Mouse (Mus musculus) liver, embryonic 15.5 days (tissue): ENCODE measurements around the gene AU040320. TPM values are rescaled to one million over a fixed set of nuclear protein-coding genes. Genes with fewer than 3 reads are reported as not detected.

Source experiments
- ATAC-seq: fragments of 200-750 bp; cut with Nextera tagmentation; 2 replicates; pipeline ENCODE4 v1.8.0; 2017; ENCODE audit warnings: moderate number of reproducible peaks, mild to moderate bottlenecking, moderate library complexity; ENCODE audit not compliant: insufficient read depth
- H3K27ac ChIP-seq: fragments of 300-500 bp; sonication (generic); replicated peaks from 2 replicates; pipeline ENCODE4 v1.5.1; 2015; ENCODE audit warnings: mild to moderate bottlenecking, inconsistent platforms
- H3K27me3 ChIP-seq: fragments of 300-500 bp; sonication (generic); 2 replicates; pipeline ENCODE4 v1.6.1; 2015; ENCODE audit warnings: mild to moderate bottlenecking, inconsistent platforms
- H3K36me3 ChIP-seq: fragments of 300-500 bp; sonication (generic); replicated peaks from 2 replicates; pipeline ENCODE4 v1.6.1; 2015; ENCODE audit warnings: moderate library complexity, mild to moderate bottlenecking, inconsistent platforms
- H3K4me1 ChIP-seq: fragments of 300-500 bp; sonication (generic); replicated peaks from 2 replicates; pipeline ENCODE4 v1.6.1; 2015; ENCODE audit warnings: inconsistent platforms
- H3K4me2 ChIP-seq: fragments of 300-500 bp; sonication (generic); 2 replicates; pipeline ENCODE4 v1.6.1; 2015; ENCODE audit warnings: moderate library complexity, mild to moderate bottlenecking, inconsistent platforms
- H3K4me3 ChIP-seq: fragments of 300-500 bp; sonication (generic); replicated peaks from 2 replicates; pipeline ENCODE4 v1.5.1; 2015; ENCODE audit warnings: mild to moderate bottlenecking, inconsistent platforms
- H3K9ac ChIP-seq: fragments of 300-500 bp; sonication (generic); 2 replicates; pipeline ENCODE4 v1.6.1; 2015; ENCODE audit warnings: moderate library complexity, mild to moderate bottlenecking, inconsistent platforms
- H3K9me3 ChIP-seq: fragments of 300-500 bp; sonication (generic); replicated peaks from 2 replicates; pipeline ENCODE4 v1.6.1; 2016; ENCODE audit warnings: inconsistent platforms
- WGBS: fragments of 180-500 bp; shearing (Covaris S2); methylation state at CpG from one replicate; pipeline ENCODE4 v1.1.7; 2015; ENCODE audit warnings: mixed read lengths; ENCODE audit not compliant: insufficient replicate concordance; 5-methylcytosine and 5-hydroxymethylcytosine counted together
- polyA plus RNA-seq: library from polyadenylated mRNA; unstranded; fragments of >200 nt; fragmentation: Nextera tagmentation; extraction: Ambion mirVana; gene quantifications from 2 replicates; pipeline ENCODE4 v1.2.1, GENCODE M21; 2015

Gene AU040320
- polyA plus RNA-seq, 1 experiment from 2014 or later: 8.4 TPM

GRCm38 (mm10) chr4:126739966-126740676, 13.2 kb upstream of the AU040320 start:
- no peak overlapping the region for H3K9ac ChIP-seq
- H3K4me1 ChIP-seq: peaks cover 13% of the 10 kb centered on the region
- H3K4me3 ChIP-seq: no peak overlapping the region
- no peak overlapping the region for H3K27ac ChIP-seq
- no peak overlapping the region for H3K4me2 ChIP-seq
- WGBS: 42% methylated on average over 10 of the region's 10 CpGs
- H3K9me3 ChIP-seq: no peaks in the 10 kb centered on the region
- no peak for ATAC-seq
- H3K27me3 ChIP-seq: peaks cover 54% of the 10 kb centered on the region
- H3K36me3 ChIP-seq: 0 out of 2 replicates have a peak, but pooled peaks cover 6% of the 10 kb centered on the region

- H3K9me3 ChIP-seq: no peaks in the 10 kb centered on the region
- 0 out of 2 replicates have a peak, but pooled peaks cover 2% of the 10 kb centered on the region for H3K4me1 ChIP-seq
- peaks cover 40% of the 10 kb centered on the region for H3K27me3 ChIP-seq
- 4% methylated on average over 12 of the region's 12 CpGs for WGBS
- H3K36me3 ChIP-seq: peaks cover 17% of the 10 kb centered on the region
- H3K4me2 ChIP-seq: peak overlapping the region; percentile 31; the same call in 1 of the 2 replicates
- H3K27ac ChIP-seq: no peak overlapping the region
- H3K9ac ChIP-seq: no peak overlapping the region
- ATAC-seq: peak; percentile 38; the same call in 1 of the 2 replicates
- no peak overlapping the region for H3K4me3 ChIP-seq
Observed at GRCm38 (mm10) chr4:126741448-126741847, 11.9 kb upstream of the AU040320 start.

GRCm38 (mm10) chr4:126742976-126743375, 10.4 kb upstream of the AU040320 start:
- Histone ChIP-seq H3K9me3 (no peaks in the 10 kb centered on the region), H3K4me3 (no peak overlapping the region), H3K4me2 (no peak overlapping the region), H3K36me3 (peaks cover 26% of the 10 kb centered on the region), H3K4me1 (0 out of 2 replicates have a peak, but pooled peaks cover 2% of the 10 kb centered on the region), H3K9ac (no peak overlapping the region), H3K27ac (no peak overlapping the region), H3K27me3 (peaks cover 25% of the 10 kb centered on the region)
- ATAC-seq: no peak
- WGBS: 38% methylated on average over 2 of the region's 2 CpGs

- Histone ChIP-seq H3K27ac (no peak overlapping the region), H3K9me3 (no peaks in the 10 kb centered on the region), H3K4me3 (no peak overlapping the region), H3K27me3 (peaks cover 18% of the 10 kb centered on the region), H3K4me2 (no peak overlapping the region), H3K9ac (no peak overlapping the region), H3K36me3 (peaks cover 32% of the 10 kb centered on the region), H3K4me1 (0 out of 2 replicates have a peak, but pooled peaks cover 2% of the 10 kb centered on the region)
- ATAC-seq: no peak
- WGBS: 46% methylated on average over 11 of the region's 11 CpGs
Observed at GRCm38 (mm10) chr4:126743713-126744112, 9.6 kb upstream of the AU040320 start.

GRCm38 (mm10) chr4:126744831-126745230, 8.5 kb upstream of the AU040320 start:
- ATAC-seq: no peak
- no peak overlapping the region for H3K4me2 ChIP-seq
- H3K4me3 ChIP-seq: no peak overlapping the region
- no peaks in the 10 kb centered on the region for H3K9me3 ChIP-seq
- H3K9ac ChIP-seq: no peak overlapping the region
- H3K4me1 ChIP-seq: 0 out of 2 replicates have a peak, but pooled peaks cover 2% of the 10 kb centered on the region
- H3K27me3 ChIP-seq: peaks cover 6% of the 10 kb centered on the region
- H3K36me3 ChIP-seq: peaks cover 35% of the 10 kb centered on the region
- WGBS: 85% methylated on average over 14 of the region's 14 CpGs
- no peak overlapping the region for H3K27ac ChIP-seq

GRCm38 (mm10) chr4:126745506-126746193, 7.7 kb upstream of the AU040320 start:
- 0 out of 2 replicates have a peak, but pooled peaks cover 2% of the 10 kb centered on the region for H3K4me1 ChIP-seq
- no peaks in the 10 kb centered on the region for H3K9me3 ChIP-seq
- peaks cover 37% of the 10 kb centered on the region for H3K36me3 ChIP-seq
- H3K27me3 ChIP-seq: no peaks in the 10 kb centered on the region
- H3K4me3 ChIP-seq: no peak overlapping the region
- no peak overlapping the region for H3K4me2 ChIP-seq
- no peak overlapping the region for H3K9ac ChIP-seq
- H3K27ac ChIP-seq: no peak overlapping the region
- ATAC-seq: no peak
- WGBS: 42% methylated on average over 13 of the region's 13 CpGs

- no peaks in the 10 kb centered on the region for H3K27me3 ChIP-seq
- H3K9ac ChIP-seq: no peak overlapping the region
- H3K9me3 ChIP-seq: no peaks in the 10 kb centered on the region
- H3K27ac ChIP-seq: no peak overlapping the region
- H3K4me2 ChIP-seq: no peak overlapping the region
- H3K4me3 ChIP-seq: no peak overlapping the region
- H3K4me1 ChIP-seq: 0 out of 2 replicates have a peak, but pooled peaks cover 5% of the 10 kb centered on the region
- ATAC-seq: no peak
- peaks cover 37% of the 10 kb centered on the region for H3K36me3 ChIP-seq
- 73% methylated on average over 10 of the region's 10 CpGs for WGBS
Observed at GRCm38 (mm10) chr4:126746194-126746840, 7.0 kb upstream of the AU040320 start.

GRCm38 (mm10) chr4:126748381-126748780, 5.0 kb upstream of the AU040320 start:
- Histone ChIP-seq H3K27ac (no peak overlapping the region), H3K4me3 (no peak overlapping the region), H3K36me3 (peaks cover 37% of the 10 kb centered on the region), H3K9me3 (no peaks in the 10 kb centered on the region), H3K9ac (no peak overlapping the region), H3K4me2 (no peak overlapping the region), H3K27me3 (no peaks in the 10 kb centered on the region), H3K4me1 (peaks cover 15% of the 10 kb centered on the region)
- 80% methylated on average over 8 of the region's 8 CpGs for WGBS
- ATAC-seq: no peak

GRCm38 (mm10) chr4:126749553-126749952, 3.8 kb upstream of the AU040320 start:
- ATAC-seq: no peak
- Histone ChIP-seq H3K27me3 (no peaks in the 10 kb centered on the region), H3K4me3 (no peak overlapping the region), H3K9me3 (no peaks in the 10 kb centered on the region), H3K4me2 (no peak overlapping the region), H3K4me1 (peaks cover 23% of the 10 kb centered on the region), H3K36me3 (peaks cover 37% of the 10 kb centered on the region), H3K27ac (no peak overlapping the region), H3K9ac (no peak overlapping the region)
- WGBS: 78% methylated on average over 11 of the region's 11 CpGs

- H3K27ac ChIP-seq: no peak overlapping the region
- H3K9me3 ChIP-seq: no peaks in the 10 kb centered on the region
- H3K4me1 ChIP-seq: peaks cover 28% of the 10 kb centered on the region
- H3K27me3 ChIP-seq: no peaks in the 10 kb centered on the region
- H3K9ac ChIP-seq: no peak overlapping the region
- 83% methylated on average over 26 of the region's 26 CpGs for WGBS
- H3K36me3 ChIP-seq: peaks cover 31% of the 10 kb centered on the region
- no peak for ATAC-seq
- H3K4me2 ChIP-seq: no peak overlapping the region
- no peak overlapping the region for H3K4me3 ChIP-seq
Observed at GRCm38 (mm10) chr4:126750046-126750683, 3.2 kb upstream of the AU040320 start.
